In genomic region chr3:104419990-104420389, GRCm38 (mm10) we compare ENCODE assay signal across 19 mouse cellular contexts.
"Had no signal": no experiment of that assay in that cellular context is flagged by ENCODE, and none has a peak within 500 bp of the region (broad histone marks: within the 10 kb centered on the region; RNA-seq: fewer than 3 reads in every experiment).

No protein-coding gene starts in this region.

- DNase-seq: kidney, adult 2 months; kidney, postnatal 25 days; layer of hippocampus, postnatal 36 days; lung, embryonic 14.5 days; retina, postnatal 1 day; right cerebral cortex, postnatal 25 days; thymus, adult 18-20 months; thymus, postnatal 36 days had no signal

- H3K4me3 ChIP-seq: left cerebral cortex, adult 2 months; megakaryocyte, embryonic 14.5 days; midbrain, embryonic 12.5 days; myocyte; neural tube, embryonic 13.5 days had no signal

- ATAC-seq: inflammation-experienced regulatory T-cells, adult 6 months; intestine, embryonic 16.5 days; lung, postnatal 0 days; midbrain, embryonic 16.5 days had no signal

- H3K4me1 ChIP-seq: megakaryocyte, embryonic 14.5 days had no signal

- H3K27me3 ChIP-seq: megakaryocyte, embryonic 14.5 days; midbrain, embryonic 12.5 days; neural tube, embryonic 13.5 days had no signal

- H3K9me3 ChIP-seq: megakaryocyte, embryonic 14.5 days; midbrain, embryonic 12.5 days; neural tube, embryonic 13.5 days had no signal

- H3K36me3 ChIP-seq: midbrain, embryonic 12.5 days; neural tube, embryonic 13.5 days had no signal

- H3K27ac ChIP-seq: kidney, postnatal 0 days; left cerebral cortex, adult 2 months; macrophage; midbrain, embryonic 12.5 days; neural tube, embryonic 13.5 days had no signal

- H3K4me2 ChIP-seq: lung, embryonic 14.5 days; midbrain, embryonic 12.5 days; neural tube, embryonic 13.5 days had no signal

- H3K9ac ChIP-seq: lung, embryonic 14.5 days; midbrain, embryonic 12.5 days; neural tube, embryonic 13.5 days had no signal
